Mouse (Mus musculus): ENCODE data around the gene E4f1.
"Not testable (repeated sequence)": the region's sequence is repeated elsewhere in the genome, so short reads cannot be mapped to it uniquely, and the experiment has no call there.

The E4f1 gene

DNA sequence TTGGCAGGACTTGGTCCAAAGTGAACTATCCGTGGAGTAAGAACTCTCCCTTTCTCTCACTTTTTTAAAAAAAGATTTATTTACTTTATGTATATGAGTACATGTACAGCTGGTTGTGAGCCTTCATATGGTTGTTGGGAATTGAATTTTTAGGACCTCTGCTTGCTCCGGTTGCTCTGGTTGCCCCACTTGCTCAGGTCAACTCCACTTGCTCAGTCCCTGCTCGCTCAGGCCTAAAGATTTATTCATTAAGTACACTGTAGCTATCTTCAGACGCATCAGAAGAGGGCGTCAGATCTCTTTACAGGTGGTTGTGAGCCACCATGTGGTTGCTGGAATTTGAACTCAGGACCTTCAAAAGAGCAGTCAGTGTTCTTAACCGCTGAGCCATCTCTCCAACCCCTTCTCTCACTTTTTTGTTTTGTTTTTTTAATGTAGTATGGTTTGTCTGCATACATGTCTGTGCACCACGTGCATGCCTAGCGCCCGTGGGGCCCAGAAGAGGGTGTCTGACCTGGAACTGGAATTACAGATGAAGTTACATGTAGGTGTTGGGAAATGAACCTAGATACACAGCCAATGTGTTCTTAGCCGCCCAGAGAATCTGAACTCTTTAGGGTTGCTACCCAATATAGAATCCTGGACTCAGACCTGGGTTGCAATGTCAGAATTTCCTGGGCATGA is 14.4 kb downstream of the E4f1 start:
- DNase-seq (ENCODE audit: low read depth, low spot score): not testable (repeated sequence)

DNA sequence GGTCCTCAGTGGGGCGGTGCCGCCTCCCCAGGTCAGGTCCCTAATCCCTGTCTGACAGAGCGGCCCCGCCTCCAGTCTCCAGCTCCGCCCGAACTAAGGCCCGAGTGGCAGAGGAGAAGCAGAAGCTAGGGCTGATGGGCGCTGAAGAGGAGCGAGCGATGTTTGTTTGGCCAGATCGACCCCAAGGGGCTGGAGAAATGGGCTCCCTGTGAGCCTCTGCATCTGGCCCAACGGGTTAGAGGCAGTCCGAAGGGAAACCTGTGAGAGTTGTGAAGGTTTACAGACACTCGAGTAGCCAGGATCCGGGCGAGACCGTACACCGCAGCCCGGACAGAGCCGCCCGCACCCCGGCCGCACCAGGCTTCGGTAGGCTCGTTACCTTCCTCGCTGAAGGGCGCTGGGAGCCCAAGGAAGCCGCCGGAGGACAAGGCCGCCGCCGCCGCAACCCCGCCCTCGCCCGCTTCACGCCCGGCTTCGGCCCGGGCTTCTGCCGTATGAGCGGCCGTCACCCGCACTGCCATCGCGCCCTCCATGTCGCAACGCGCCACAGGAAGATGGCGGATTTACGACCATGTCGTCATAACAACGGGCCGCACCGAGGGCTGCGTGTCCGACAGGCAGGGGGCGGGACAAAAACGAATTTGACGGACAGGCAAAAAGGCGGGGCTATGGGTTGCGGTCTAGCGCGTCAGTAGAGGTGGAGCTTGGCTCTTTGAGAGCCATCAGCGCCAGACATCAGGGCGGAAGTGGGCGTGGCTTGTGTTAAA is 15.2 kb downstream of the E4f1 start:
- DNase-seq (ENCODE audit: low read depth, low spot score): peak; percentile 98

- no peak for DNase-seq (ENCODE audit: low read depth, low spot score)
Observed at GRCm38 (mm10) chr17:24454218-24454755, 15.8 kb downstream of the E4f1 start.

- DNase-seq (ENCODE audit: low read depth, low spot score): no peak
Observed at GRCm38 (mm10) chr17:24453372-24453771, 16.7 kb downstream of the E4f1 start.

DNA sequence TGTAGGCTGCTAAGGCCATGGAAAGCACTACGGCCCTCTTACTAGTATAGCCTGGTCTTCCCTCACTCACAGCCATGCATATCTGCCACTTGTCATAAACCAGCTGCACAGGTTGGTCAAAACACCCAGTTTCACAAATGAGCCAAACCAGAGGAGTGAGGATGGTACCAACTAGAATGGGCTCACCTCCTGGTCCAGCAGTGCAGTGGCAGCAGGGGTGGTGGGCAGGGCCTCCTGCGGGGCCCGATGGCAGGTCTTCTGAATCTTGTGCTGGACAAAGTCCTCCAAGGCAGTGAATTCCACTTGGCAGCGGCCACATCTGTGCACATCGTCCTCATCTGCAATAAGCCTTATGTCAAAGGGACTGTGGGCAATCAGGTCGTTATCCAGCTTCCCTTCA is 18.9 kb downstream of the E4f1 start:
- no peak for DNase-seq (ENCODE audit: low read depth, low spot score)

DNA sequence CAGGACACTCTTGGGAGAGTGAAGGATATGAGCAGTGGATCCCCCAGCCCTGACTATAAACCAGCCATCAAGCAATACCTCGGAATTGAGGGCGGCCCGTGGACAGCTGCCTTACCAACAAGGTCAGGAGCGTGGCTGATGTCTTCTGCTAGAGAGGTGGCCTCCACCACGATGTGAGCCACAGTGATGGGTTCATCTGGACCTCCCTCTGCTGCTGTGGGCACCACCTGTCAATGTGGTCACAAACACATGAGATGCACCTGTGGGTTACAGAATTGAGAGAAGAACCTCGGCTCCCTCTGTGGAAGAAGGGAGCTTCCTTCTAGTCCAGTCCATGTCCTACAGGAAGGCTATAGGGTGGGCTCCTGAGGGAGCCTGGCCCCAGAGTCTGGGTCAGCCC is 20.6 kb downstream of the E4f1 start:
- DNase-seq (ENCODE audit: low read depth, low spot score): no peak

DNA sequence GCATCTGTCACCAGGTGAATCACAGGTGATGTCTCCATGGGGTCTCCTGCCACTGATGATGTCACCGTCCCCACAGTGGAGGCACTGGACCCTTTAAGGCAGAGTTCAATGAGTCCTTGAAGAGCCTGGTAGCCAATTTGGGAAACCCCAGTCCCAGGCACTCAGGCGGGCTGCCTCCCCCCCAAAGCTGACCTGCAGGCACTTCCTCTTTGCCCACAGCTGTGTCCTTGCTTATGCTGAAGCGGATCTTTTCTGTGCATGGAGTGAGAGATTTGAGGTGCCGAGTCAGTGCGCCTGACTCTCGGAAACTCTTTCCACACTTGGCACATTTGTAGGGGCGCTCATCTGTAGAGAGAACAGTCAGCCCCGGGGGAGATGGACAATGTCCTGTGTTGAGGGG is 23.5 kb downstream of the E4f1 start:
- no peak for DNase-seq (ENCODE audit: low read depth, low spot score)

- DNase-seq (ENCODE audit: low read depth, low spot score): no peak
Observed at GRCm38 (mm10) chr17:24443409-24443808, 26.7 kb downstream of the E4f1 start.

DNA sequence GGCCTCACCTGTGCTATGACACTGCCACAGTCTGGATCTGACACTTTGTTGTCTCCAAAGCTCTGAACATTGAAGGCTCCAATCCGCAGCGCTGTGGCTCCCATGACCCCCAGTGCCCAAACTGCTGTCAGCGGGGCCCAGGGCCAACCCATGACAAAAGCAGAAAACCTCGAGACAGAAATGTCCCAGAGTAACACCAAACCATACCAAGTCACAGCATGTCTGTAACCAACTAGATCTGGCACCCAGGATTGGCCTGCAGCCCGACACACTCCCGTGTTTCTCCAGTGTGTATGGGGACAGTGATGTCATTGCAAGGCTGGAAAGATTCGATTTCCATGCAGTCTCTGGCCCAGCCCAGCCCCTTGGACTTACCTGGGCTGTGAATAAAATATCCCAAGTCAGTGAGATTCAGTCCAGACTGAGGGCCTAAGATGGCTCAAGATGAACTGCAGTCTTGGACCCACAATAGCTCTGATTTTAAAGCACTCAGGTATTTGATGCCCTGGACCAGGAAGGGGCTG is 27.4 kb downstream of the E4f1 start, which contains the start of gene Dnase1l2:
TSS of gene Dnase1l2 (minus strand) at position 474 of the 524 bp plus-strand sequence.
- DNase-seq (ENCODE audit: low read depth, low spot score): no peak

- DNase-seq (ENCODE audit: low read depth, low spot score): no peak
Observed at GRCm38 (mm10) chr17:24442107-24442506, 28.0 kb downstream of the E4f1 start.

- DNase-seq (ENCODE audit: low read depth, low spot score): no peak
Observed at GRCm38 (mm10) chr17:24441148-24441547, 29.0 kb downstream of the E4f1 start.

DNA sequence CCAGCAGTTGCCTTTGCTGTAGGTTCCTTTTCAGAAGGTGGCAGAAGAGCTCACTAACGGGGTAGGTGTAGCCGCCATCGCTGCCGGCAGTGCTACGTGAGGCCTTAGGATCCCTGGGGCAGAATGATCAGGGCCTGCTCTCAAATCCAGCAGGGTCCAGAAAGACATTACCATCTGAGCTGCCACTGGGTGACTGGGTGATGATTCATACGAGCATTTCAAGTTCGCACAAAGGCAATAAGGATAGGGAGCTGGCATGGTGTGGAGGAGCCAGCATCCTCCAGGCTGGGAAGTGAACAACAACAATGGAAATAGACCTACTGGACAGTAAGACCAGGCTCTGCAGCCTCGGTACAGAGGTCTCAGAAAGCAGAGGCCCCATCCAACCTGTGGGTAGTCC is 29.7 kb downstream of the E4f1 start:
- DNase-seq (ENCODE audit: low read depth, low spot score): no peak

DNA sequence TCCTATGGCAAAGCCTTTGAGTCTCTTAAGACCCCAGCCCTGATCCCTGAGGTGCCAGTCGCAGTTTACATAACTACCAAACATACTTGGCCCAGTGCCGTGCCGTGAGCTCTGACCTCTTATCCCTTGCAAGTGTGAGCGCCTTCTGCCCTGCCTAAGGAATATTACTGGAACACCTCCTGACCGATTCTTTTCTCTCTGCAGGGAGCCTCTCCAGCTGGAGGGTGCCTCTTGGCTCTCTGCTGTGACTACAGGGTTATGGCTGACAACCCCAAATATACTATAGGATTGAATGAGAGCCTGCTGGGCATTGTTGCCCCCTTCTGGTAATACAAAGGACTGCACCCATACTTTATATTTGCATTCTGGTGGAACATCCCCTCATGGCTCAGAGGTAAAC is 33.1 kb downstream of the E4f1 start:
- peak; percentile 37 for DNase-seq (ENCODE audit: low read depth, low spot score)

DNA sequence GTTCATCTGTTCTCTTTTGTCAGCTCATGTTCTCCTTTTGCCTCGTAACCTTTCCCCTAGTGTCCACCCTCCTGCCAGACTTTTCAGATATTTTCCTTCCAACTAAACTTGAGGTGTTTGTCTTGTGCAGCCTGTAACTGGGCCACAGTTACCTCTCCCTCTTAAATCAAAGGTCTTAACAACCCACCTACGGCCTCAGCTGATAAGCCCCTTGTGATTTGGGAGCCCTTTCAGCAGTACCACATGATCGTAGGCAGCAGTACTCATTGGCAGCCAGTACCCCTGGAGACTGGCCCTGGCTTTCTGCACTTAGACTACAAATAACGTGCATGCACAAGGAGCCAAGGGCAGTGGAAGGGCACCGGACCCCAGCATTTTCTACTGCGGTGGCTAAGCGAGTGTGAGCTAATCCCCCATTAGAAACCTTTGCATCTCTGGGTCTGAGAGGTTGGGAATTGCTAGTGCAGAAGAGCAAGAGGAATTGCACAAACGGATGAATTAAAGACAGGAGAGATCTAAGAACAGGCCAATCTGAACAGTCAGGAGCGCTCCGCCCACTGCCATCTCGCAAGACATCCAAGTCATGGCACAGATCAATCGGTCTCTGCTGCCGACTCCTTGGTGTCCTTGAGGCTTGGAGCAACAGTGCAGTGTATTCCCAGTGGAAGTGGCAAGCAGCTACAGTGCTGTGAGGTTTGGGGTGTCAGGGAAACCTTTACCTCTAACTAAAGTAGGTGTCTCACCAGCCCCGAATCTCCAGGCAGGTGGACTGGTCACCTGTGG is 40.7 kb downstream of the E4f1 start:
- DNase-seq (ENCODE audit: low read depth, low spot score): no peak

GRCm38 (mm10) chr17:24427170-24427557 is 42.9 kb downstream of the E4f1 start:
- no peak for DNase-seq (ENCODE audit: low read depth, low spot score)

DNA sequence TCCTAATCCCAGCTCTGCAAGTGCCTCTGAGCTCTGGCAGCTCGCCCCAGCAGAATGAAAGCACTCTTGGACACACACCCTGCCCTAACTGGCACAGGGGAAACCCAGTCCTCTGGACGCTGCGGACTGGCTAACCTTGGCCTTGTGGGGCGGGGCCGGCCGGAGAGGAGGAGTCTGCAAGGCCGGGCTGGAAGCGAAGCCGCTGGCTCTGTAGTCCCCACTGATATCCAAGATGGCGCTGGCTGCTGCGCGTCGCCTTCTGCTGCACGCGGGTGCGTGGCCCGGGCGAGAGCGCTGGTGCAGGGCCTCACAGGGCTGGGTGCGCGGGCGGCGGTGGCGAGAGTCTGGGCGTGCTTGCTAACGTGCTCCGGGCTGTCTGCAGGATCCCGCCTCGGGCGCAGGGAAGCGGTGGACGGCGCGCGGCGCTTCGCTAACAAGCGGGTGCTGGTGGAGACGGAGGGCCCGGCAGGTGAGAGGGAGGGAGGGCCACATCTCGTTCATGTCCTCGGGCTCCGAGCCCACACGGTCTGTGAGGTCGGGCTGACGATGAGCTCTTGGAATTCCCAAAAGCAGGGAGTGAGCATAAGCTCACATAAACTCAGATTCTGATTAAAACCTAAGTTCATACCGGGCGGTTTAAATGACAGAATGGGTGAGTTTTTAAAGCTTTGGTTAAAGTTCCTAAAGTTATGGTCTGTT is 43.5 kb downstream of the E4f1 start, which contains the start of gene Eci1:
TSS of gene Eci1 (plus strand) at position 171 of the 699 bp plus-strand sequence.
- DNase-seq (ENCODE audit: low read depth, low spot score): peak; percentile 86

GRCm38 (mm10) chr17:24425905-24426304 is 44.2 kb downstream of the E4f1 start:
- no peak for DNase-seq (ENCODE audit: low read depth, low spot score)

DNA sequence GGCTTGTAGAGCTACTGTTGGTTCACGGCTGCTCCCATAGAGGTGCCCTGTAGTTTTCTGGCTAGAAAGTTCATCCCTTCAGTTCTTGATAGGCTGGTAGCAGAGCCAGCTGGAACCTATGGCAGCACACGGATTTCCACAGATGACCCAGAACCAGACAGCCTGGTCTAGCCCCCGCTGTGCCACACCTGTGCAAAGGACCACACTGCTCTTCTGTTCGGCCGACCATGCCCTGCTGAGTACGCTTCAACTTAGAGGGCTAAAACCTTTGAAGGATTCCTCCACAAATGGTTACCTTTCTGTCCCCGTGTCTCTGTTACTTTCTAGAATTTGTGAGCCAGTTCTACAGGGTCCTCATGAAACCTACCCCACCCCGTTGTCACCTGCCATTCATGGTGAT is 44.8 kb downstream of the E4f1 start:
- not testable (repeated sequence) for DNase-seq (ENCODE audit: low read depth, low spot score)

DNA sequence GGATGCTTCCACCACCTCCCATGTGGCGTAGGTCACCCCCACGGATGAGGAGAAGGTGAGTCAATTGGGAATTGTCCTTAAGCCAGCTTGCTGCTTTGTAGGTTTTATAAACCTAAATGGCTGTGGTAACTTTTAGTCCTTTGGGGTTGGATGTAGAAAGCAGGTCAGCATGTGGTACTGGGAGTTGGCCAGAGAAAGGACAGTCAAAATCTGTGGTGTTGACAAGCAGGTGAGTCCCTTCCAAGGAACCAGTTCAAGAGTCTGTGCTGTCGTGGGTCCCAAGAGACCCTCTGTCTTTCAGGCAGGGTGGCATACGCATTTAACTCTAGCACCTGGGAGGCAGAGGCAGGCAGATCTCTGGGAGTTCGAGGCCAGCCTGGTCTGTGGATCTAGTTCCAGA is 45.6 kb downstream of the E4f1 start:
- DNase-seq (ENCODE audit: low read depth, low spot score): no peak

GRCm38 (mm10) chr17:24423114-24423513 is 47.0 kb downstream of the E4f1 start:
- DNase-seq (ENCODE audit: low read depth, low spot score): no peak

GRCm38 (mm10) chr17:24416051-24416652 is 54.0 kb downstream of the E4f1 start:
- no peak for DNase-seq (ENCODE audit: low read depth, low spot score)
